Mouse (Mus musculus) embryonic fibroblast, embryonic 13.5 days (primary cell): ENCODE data around the gene H2-Ob.

Source experiments
- CTCF ChIP-seq: IDR thresholded peaks from 2 replicates; pipeline ENCODE4 v1.5.1; 2011; ENCODE audit warnings: mild to moderate bottlenecking, control low read depth, low read length, moderate library complexity, borderline replicate concordance; ENCODE audit not compliant: insufficient read depth
- POLR2A ChIP-seq: IDR thresholded peaks from 2 replicates; pipeline ENCODE4 v1.6.1; 2011; ENCODE audit warnings: low read depth, mild to moderate bottlenecking, control low read depth, low read length, moderate library complexity

- no peak for TF ChIP-seq CTCF
- TF ChIP-seq POLR2A: no peak
These were observed 21.3 kb upstream of the H2-Ob start for GRCm38 (mm10) chr17:34217216-34217928.
